Mouse (Mus musculus): ENCODE results near the gene Fgfr2. TPM values are rescaled to one million over a fixed set of nuclear protein-coding genes. Genes with fewer than 3 reads are reported as not detected.

The Fgfr2 gene
- total RNA-seq, 1 experiment = 37.5 TPM

GRCm38 (mm10) chr7:132123211-132123610 is 999.9 kb downstream of the Fgfr2 start:
- TF ChIP-seq ZNF384 (IDR thresholded peaks at IDR 0.05; ENCODE audit: low read depth, low read length) = no peak
- no peak for TF ChIP-seq ZC3H11A (IDR thresholded peaks at IDR 0.05; ENCODE audit: borderline replicate concordance, low read depth, low read length)
- no peak for TF ChIP-seq MAFK (IDR thresholded peaks at IDR 0.05; ENCODE audit: insufficient read depth, low read depth, low read length)
- no peak for TF ChIP-seq HCFC1 (IDR thresholded peaks at IDR 0.05; ENCODE audit: borderline replicate concordance, insufficient read depth, low read length)
- TF ChIP-seq CHD2 (IDR thresholded peaks at IDR 0.05; ENCODE audit: low read depth, low read length) = no peak
- in situ Hi-C loops (cut with MboI; ENCODE audit: low sequenced_read_pairs in 2 of 2, unreplicated experiment in 2 of 2) = no loop called here

GRCm38 (mm10) chr7:132119817-132120216 is 1003.3 kb downstream of the Fgfr2 start:
- no peak overlapping the region for H3K4me3 ChIP-seq (ENCODE audit: insufficient read depth in 1 of 2, low read depth in 1 of 2, low read length in 2 of 2, poor library complexity in 1 of 2, severe bottlenecking in 1 of 2)
- in situ Hi-C loops (cut with MboI; ENCODE audit: low sequenced_read_pairs in 2 of 2, unreplicated experiment in 2 of 2) = no loop called here
- H3K9me3 ChIP-seq (ENCODE audit: control insufficient read depth, insufficient read depth, low read depth, low read length) = no peaks in the 10 kb centered on the region
- no peaks in the 10 kb centered on the region for H3K4me1 ChIP-seq (ENCODE audit: control insufficient read depth in 2 of 2, insufficient read depth in 2 of 2, low read length in 2 of 2, poor library complexity in 1 of 2)
- H3K27ac ChIP-seq (ENCODE audit: insufficient read depth, low read depth, low read length, poor library complexity, severe bottlenecking) = no peak overlapping the region
- H3K9ac ChIP-seq (ENCODE audit: insufficient read depth, low read depth, low read length, poor library complexity, severe bottlenecking) = no peak overlapping the region
- no peaks in the 10 kb centered on the region for H3K36me3 ChIP-seq (ENCODE audit: control insufficient read depth, insufficient read depth, low read length, poor library complexity, severe bottlenecking)
- no peak for DNase-seq (ENCODE audit: low read depth, low spot score)
- TF ChIP-seq ZNF384 (IDR thresholded peaks at IDR 0.05; ENCODE audit: low read depth, low read length) (no peak), HCFC1 (IDR thresholded peaks at IDR 0.05; ENCODE audit: borderline replicate concordance, insufficient read depth, low read length) (no peak), CHD2 (IDR thresholded peaks at IDR 0.05; ENCODE audit: low read depth, low read length) (no peak)

More at GRCm38 (mm10) chr7:132123211-132123610, 999.9 kb downstream of the Fgfr2 start:
- no peak overlapping the region for H3K4me3 ChIP-seq (ENCODE audit: insufficient read depth in 1 of 2, low read depth in 1 of 2, low read length in 2 of 2, poor library complexity in 1 of 2, severe bottlenecking in 1 of 2)
- H3K9me3 ChIP-seq (ENCODE audit: control insufficient read depth, insufficient read depth, low read depth, low read length) = no peaks in the 10 kb centered on the region
- no peak overlapping the region for H3K9ac ChIP-seq (ENCODE audit: insufficient read depth, low read depth, low read length, poor library complexity, severe bottlenecking)
- no peak overlapping the region for H3K27ac ChIP-seq (ENCODE audit: insufficient read depth, low read depth, low read length, poor library complexity, severe bottlenecking)
- H3K36me3 ChIP-seq (ENCODE audit: control insufficient read depth, insufficient read depth, low read length, poor library complexity, severe bottlenecking) = no peaks in the 10 kb centered on the region
- no peaks in the 10 kb centered on the region for H3K4me1 ChIP-seq (ENCODE audit: control insufficient read depth in 2 of 2, insufficient read depth in 2 of 2, low read length in 2 of 2, poor library complexity in 1 of 2)
- DNase-seq (ENCODE audit: low read depth, low spot score) = no peak

- TF ChIP-seq ZNF384 (IDR thresholded peaks at IDR 0.05; ENCODE audit: low read depth, low read length) = no peak
- TF ChIP-seq ZC3H11A (IDR thresholded peaks at IDR 0.05; ENCODE audit: borderline replicate concordance, low read depth, low read length) = no peak
- no peak for TF ChIP-seq CHD2 (IDR thresholded peaks at IDR 0.05; ENCODE audit: low read depth, low read length)
- TF ChIP-seq MAFK (IDR thresholded peaks at IDR 0.05; ENCODE audit: insufficient read depth, low read depth, low read length) = no peak
- TF ChIP-seq HCFC1 (IDR thresholded peaks at IDR 0.05; ENCODE audit: borderline replicate concordance, insufficient read depth, low read length) = no peak
- Histone ChIP-seq H3K9ac (ENCODE audit: insufficient read depth, low read depth, low read length, poor library complexity, severe bottlenecking) (no peak overlapping the region), H3K36me3 (ENCODE audit: control insufficient read depth, insufficient read depth, low read length, poor library complexity, severe bottlenecking) (no peaks in the 10 kb centered on the region), H3K4me3 (ENCODE audit: insufficient read depth in 1 of 2, low read depth in 1 of 2, low read length in 2 of 2, poor library complexity in 1 of 2, severe bottlenecking in 1 of 2) (no peak overlapping the region), H3K27ac (ENCODE audit: insufficient read depth, low read depth, low read length, poor library complexity, severe bottlenecking) (no peak overlapping the region), H3K9me3 (ENCODE audit: control insufficient read depth, insufficient read depth, low read depth, low read length) (no peaks in the 10 kb centered on the region), H3K4me1 (ENCODE audit: control insufficient read depth in 2 of 2, insufficient read depth in 2 of 2, low read length in 2 of 2, poor library complexity in 1 of 2) (no peaks in the 10 kb centered on the region)
- in situ Hi-C loops (cut with MboI; ENCODE audit: low sequenced_read_pairs in 2 of 2, unreplicated experiment in 2 of 2) = no loop called here
- DNase-seq (ENCODE audit: low read depth, low spot score) = no peak
Observed at GRCm38 (mm10) chr7:132111770-132112169, 1011.4 kb downstream of the Fgfr2 start.

- Histone ChIP-seq H3K36me3 (ENCODE audit: control insufficient read depth, insufficient read depth, low read length, poor library complexity, severe bottlenecking) (no peaks in the 10 kb centered on the region), H3K9me3 (ENCODE audit: control insufficient read depth, insufficient read depth, low read depth, low read length) (no peaks in the 10 kb centered on the region), H3K4me3 (ENCODE audit: insufficient read depth in 1 of 2, low read depth in 1 of 2, low read length in 2 of 2, poor library complexity in 1 of 2, severe bottlenecking in 1 of 2) (no peak overlapping the region), H3K4me1 (ENCODE audit: control insufficient read depth in 2 of 2, insufficient read depth in 2 of 2, low read length in 2 of 2, poor library complexity in 1 of 2) (no peaks in the 10 kb centered on the region; a peak in 1 of 4 replicates), H3K9ac (ENCODE audit: insufficient read depth, low read depth, low read length, poor library complexity, severe bottlenecking) (no peak overlapping the region), H3K27ac (ENCODE audit: insufficient read depth, low read depth, low read length, poor library complexity, severe bottlenecking) (no peak overlapping the region)
- TF ChIP-seq MAFK (IDR thresholded peaks at IDR 0.05; ENCODE audit: insufficient read depth, low read depth, low read length) (no peak), CHD2 (IDR thresholded peaks at IDR 0.05; ENCODE audit: low read depth, low read length) (no peak), ZC3H11A (IDR thresholded peaks at IDR 0.05; ENCODE audit: borderline replicate concordance, low read depth, low read length) (no peak), ZNF384 (IDR thresholded peaks at IDR 0.05; ENCODE audit: low read depth, low read length) (no peak), HCFC1 (IDR thresholded peaks at IDR 0.05; ENCODE audit: borderline replicate concordance, insufficient read depth, low read length) (no peak)
- in situ Hi-C loops (cut with MboI; ENCODE audit: low sequenced_read_pairs in 2 of 2, unreplicated experiment in 2 of 2) = no loop called here
- no peak for DNase-seq (ENCODE audit: low read depth, low spot score)
Observed at GRCm38 (mm10) chr7:132110308-132110707, 1012.8 kb downstream of the Fgfr2 start.

GRCm38 (mm10) chr7:132106891-132107290 is 1016.3 kb downstream of the Fgfr2 start:
- Histone ChIP-seq H3K4me1 (ENCODE audit: control insufficient read depth in 2 of 2, insufficient read depth in 2 of 2, low read length in 2 of 2, poor library complexity in 1 of 2) (no peaks in the 10 kb centered on the region; a peak in 1 of 4 replicates), H3K36me3 (ENCODE audit: control insufficient read depth, insufficient read depth, low read length, poor library complexity, severe bottlenecking) (no peaks in the 10 kb centered on the region), H3K27ac (ENCODE audit: insufficient read depth, low read depth, low read length, poor library complexity, severe bottlenecking) (no peak overlapping the region), H3K4me3 (ENCODE audit: insufficient read depth in 1 of 2, low read depth in 1 of 2, low read length in 2 of 2, poor library complexity in 1 of 2, severe bottlenecking in 1 of 2) (no peak overlapping the region), H3K9me3 (ENCODE audit: control insufficient read depth, insufficient read depth, low read depth, low read length) (no peaks in the 10 kb centered on the region), H3K9ac (ENCODE audit: insufficient read depth, low read depth, low read length, poor library complexity, severe bottlenecking) (no peak overlapping the region)
- in situ Hi-C loops (cut with MboI; ENCODE audit: low sequenced_read_pairs in 2 of 2, unreplicated experiment in 2 of 2) = no loop called here
- no peak for DNase-seq (ENCODE audit: low read depth, low spot score)
- TF ChIP-seq MAFK (IDR thresholded peaks at IDR 0.05; ENCODE audit: insufficient read depth, low read depth, low read length) (no peak), HCFC1 (IDR thresholded peaks at IDR 0.05; ENCODE audit: borderline replicate concordance, insufficient read depth, low read length) (no peak), ZNF384 (IDR thresholded peaks at IDR 0.05; ENCODE audit: low read depth, low read length) (no peak), CHD2 (IDR thresholded peaks at IDR 0.05; ENCODE audit: low read depth, low read length) (no peak), ZC3H11A (IDR thresholded peaks at IDR 0.05; ENCODE audit: borderline replicate concordance, low read depth, low read length) (no peak)
